Mouse (Mus musculus): ENCODE results near the gene Tln2.

Gene Tln2

GRCm38 (mm10) chr9:67209451-67209850 is 350.1 kb downstream of the Tln2 start:
- DNase-seq (ENCODE audit: low read depth, low spot score) = no peak

DNA sequence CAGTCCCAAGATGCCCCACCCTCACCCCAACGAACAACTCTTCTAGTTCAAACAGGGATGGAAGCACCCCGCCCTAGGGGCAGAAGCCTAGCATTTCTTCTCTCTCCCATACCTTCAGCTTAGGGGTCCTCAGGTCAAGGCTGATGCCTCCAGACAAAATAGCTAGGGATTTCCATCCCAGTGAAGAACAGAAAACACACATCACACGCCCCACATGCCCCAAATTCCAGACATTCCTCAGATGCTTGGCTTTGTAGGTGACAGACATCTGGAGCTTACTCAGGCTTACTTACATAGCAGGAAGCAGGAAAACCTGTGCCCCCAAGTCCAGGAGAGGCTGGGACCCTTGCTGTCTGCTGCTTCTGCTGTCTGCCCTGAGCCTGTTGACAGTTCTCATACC is 351.1 kb downstream of the Tln2 start:
- no peak for DNase-seq (ENCODE audit: low read depth, low spot score)

- DNase-seq (ENCODE audit: low read depth, low spot score) = no peak
Measured at GRCm38 (mm10) chr9:67205175-67205574, 354.3 kb downstream of the Tln2 start.

GRCm38 (mm10) chr9:67196609-67197008 is 362.9 kb downstream of the Tln2 start:
- DNase-seq (ENCODE audit: low read depth, low spot score) = no peak

GRCm38 (mm10) chr9:67195306-67195705 is 364.2 kb downstream of the Tln2 start:
- no peak for DNase-seq (ENCODE audit: low read depth, low spot score)

DNA sequence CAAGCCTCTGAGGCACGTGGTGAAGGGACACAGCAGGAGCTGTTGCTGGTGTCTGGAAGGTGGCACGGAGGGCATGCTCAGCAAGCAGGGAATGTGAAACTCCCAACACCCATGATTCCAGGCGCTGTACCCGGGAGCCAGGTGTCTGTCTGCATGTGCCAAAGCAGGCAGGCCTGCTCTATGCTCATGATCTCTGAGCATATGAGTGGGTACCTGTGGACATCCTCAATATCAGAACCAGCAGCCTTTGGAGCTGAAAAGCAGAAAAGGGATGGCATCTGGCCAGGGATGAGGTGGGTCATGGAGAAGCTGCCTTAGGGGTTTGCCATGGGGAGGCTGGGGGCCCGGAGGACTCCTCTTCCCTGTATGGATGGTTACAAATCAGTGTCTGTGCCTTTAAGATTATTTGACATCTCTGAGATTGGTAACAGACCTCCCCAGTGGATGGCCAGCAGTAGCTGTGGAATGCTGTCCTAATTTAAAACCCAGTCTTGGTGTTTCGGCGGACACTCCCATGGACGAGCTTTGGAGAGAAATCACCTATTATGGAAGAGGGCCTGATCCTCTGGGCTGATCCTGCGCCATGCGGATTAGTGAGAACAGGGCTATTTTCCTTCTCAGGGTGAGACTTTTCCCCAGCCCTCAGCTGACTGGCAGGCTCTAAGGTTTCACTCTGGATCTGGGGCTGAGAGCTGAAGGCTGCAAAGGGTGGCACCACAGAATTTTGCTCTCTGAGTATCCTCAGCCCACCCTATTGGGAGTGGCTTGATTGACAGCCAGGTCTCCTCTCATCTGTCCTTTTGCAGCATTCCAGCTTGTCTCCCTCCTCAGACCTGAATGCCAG is 367.8 kb downstream of the Tln2 start:
- DNase-seq (ENCODE audit: low read depth, low spot score) = no peak

GRCm38 (mm10) chr9:67187686-67188085 is 371.8 kb downstream of the Tln2 start:
- no peak for DNase-seq (ENCODE audit: low read depth, low spot score)

GRCm38 (mm10) chr9:67187182-67187581 is 372.3 kb downstream of the Tln2 start:
- no peak for DNase-seq (ENCODE audit: low read depth, low spot score)

- no peak for DNase-seq (ENCODE audit: low read depth, low spot score)
Measured at GRCm38 (mm10) chr9:67184556-67184955, 374.9 kb downstream of the Tln2 start.

DNA sequence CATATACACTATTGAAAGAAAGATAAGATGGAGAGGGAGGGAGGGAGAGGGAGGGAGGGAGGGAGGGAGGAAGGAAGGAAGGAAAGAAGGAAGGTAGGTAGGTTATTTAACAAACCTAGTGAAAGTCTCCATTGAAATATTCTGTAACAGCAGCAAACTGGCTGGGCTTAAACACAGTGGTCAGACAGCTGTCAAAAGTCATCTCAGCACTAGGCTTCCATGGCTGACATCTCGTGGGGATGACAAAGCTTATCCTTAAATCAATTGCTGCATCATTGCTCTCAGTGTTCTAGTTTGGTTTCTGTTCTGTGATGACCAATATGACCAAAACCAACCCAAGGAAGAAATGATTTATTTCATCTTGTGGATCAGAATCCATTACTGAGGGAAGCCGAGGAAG is 376.0 kb downstream of the Tln2 start:
- DNase-seq (ENCODE audit: low read depth, low spot score) = no peak

DNA sequence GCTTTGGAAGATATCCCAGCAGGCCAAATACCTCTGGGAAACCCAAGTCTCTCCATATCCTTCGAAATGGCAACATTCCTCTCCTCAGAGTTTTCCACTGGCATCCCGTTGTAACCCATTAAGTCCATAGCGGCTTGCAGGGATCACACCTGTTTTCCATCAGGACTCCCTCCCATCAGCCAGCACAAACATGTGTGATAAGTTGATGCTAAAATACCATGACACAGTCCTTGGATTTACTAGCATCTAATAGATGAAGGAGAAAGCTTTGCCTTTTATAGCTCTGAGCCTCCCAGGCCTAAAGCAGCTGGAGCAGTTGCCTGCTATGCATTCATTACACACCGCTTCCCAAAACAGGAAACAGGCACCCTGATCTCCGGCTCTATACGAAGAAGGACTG is 377.5 kb downstream of the Tln2 start:
- no peak for DNase-seq (ENCODE audit: low read depth, low spot score)

DNA sequence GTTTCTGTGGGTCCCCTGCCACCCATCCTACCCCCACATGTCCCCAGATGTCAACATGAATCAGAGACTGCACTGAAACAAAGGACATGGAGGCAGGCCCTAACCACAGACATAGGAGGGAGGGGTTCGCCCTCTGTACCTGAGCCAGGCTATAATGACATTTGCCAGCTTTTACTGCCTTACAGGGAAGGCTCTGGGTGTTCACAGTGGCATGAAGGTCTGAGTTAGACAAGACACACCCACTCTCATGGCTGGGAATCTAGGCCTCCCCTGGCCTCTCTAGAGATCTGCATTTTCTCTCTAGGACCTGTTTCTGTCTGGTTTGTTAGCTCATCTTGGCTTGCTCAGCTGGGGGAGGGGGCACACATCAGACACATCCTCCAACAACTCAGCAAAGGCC is 380.8 kb downstream of the Tln2 start:
- no peak for DNase-seq (ENCODE audit: low read depth, low spot score)

- no peak for DNase-seq (ENCODE audit: low read depth, low spot score)
Measured at GRCm38 (mm10) chr9:67178203-67178602, 381.3 kb downstream of the Tln2 start.

GRCm38 (mm10) chr9:67176073-67176472 is 383.4 kb downstream of the Tln2 start:
- DNase-seq (ENCODE audit: low read depth, low spot score) = no peak

GRCm38 (mm10) chr9:67173816-67174215 is 385.7 kb downstream of the Tln2 start:
- DNase-seq (ENCODE audit: low read depth, low spot score) = no peak

DNA sequence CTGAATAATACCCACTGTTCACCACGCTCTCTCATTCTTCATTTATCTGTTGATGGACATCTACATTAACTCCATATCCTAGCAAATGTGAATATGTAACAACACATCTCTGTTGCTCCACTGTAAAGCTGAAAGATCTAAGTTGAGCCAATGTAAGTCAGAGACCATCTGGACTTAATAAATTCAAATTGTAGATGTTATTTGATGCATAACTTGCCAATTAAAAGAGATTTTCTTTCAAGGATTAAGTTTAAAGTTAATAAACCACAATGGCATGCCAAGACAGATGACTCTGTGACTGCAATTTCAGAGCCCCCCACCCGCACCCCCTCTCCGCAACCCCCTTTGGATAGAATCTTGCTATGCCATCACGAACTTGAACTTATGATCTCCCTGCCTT is 386.3 kb downstream of the Tln2 start:
- DNase-seq (ENCODE audit: low read depth, low spot score) = no peak

DNA sequence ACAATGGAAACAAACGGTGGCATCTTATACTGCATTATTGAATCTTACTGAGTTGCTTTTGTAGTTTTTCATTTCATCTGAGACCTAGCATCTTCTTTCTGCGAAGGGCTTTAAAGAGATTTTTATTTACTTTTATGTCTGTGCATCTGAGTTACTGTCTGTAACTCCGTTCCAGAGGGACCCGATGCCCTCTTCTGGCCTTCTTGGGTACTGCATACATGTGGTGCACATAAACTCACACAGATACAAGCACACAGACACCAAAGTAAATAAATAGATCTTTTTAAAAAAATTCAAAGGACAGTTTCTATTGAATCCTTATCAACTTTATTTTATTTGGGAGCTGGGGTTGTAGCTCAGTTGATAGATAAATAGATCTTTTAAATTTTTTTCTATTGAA is 388.1 kb downstream of the Tln2 start:
- DNase-seq (ENCODE audit: low read depth, low spot score) = no peak

GRCm38 (mm10) chr9:67170759-67171158 is 388.7 kb downstream of the Tln2 start:
- no peak for DNase-seq (ENCODE audit: low read depth, low spot score)

DNA sequence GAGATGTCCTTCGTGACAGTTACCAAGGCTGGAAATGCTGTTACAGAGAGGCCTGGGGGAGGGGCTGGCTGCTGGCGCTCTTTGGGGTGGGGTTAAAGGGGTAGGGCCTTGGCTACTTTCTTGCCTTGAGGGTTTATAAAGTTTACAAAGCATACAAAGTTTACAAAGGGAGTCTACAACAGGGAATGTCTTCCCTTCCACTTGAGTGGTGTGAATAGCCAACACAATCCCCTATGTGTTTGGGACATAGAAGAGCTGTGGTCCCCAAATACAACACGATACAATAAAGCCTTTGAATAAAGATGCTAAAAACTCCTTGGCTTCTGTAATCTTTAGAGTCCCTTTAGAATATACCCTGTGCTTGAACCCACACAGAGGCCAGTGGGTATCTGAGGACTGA is 389.5 kb downstream of the Tln2 start:
- no peak for DNase-seq (ENCODE audit: low read depth, low spot score)
